Mouse (Mus musculus): ENCODE data around the gene Ntf3.

- TF ChIP-seq POLR2A (IDR thresholded peaks at IDR 0.05; ENCODE audit: extremely low read depth, insufficient read depth, low read length) (no peak), CTCF (IDR thresholded peaks at IDR 0.05; ENCODE audit: extremely low read depth, insufficient read depth, low read length) (no peak)
Observed at GRCm38 (mm10) chr6:126141472-126141871, 25.2 kb downstream of the Ntf3 start.
